Mouse (Mus musculus) T-cell, adult 66 days (primary cell): ENCODE data around the gene Gm5678. TPM values are rescaled to one million over a fixed set of nuclear protein-coding genes. Genes with fewer than 3 reads are reported as not detected.

Source experiments
- total RNA-seq, 2 experiments: library from RNA; stranded (reverse); gene quantifications; 3 replicates in 1 of 2; 4 replicates in 1 of 2; pipeline ENCODE4 v1.2.4; 2023

The Gm5678 gene
- total RNA-seq: 1 to 10 TPM; 1.3 to 1.4 TPM

DNA sequence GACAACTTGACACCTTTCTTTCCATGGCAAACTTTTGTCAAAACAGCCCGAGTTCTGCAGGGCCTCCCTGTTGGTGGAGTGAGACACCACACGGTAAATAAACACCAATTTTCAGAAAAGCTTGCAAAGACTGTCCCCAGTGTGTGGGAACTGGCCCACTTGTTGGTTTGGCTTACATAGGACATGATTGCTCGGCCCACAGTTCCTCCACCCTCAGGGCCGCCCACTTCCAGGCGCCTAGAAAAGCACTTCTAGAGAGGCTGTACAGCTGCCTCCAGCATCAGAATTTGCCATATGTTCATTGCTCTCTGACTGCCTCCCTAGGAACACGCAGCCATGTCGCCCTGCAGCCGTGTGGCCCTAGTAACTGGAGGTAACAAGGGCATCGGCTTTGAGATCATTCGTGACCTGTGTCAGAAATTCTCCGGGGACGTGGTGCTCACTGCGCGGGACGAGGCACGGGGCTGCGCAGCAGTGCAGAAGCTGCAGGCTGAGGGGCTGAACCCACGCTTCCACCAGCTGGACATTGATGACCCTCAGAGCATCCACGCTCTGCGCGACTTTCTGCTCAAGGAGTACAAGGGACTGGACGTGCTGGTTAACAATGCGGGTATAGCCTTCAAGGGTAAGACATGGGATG is at the start of gene Gm5678:
Gene Gm5678, plus strand, starts transcription at position 337 of the 640 bp plus-strand sequence.

DNA sequence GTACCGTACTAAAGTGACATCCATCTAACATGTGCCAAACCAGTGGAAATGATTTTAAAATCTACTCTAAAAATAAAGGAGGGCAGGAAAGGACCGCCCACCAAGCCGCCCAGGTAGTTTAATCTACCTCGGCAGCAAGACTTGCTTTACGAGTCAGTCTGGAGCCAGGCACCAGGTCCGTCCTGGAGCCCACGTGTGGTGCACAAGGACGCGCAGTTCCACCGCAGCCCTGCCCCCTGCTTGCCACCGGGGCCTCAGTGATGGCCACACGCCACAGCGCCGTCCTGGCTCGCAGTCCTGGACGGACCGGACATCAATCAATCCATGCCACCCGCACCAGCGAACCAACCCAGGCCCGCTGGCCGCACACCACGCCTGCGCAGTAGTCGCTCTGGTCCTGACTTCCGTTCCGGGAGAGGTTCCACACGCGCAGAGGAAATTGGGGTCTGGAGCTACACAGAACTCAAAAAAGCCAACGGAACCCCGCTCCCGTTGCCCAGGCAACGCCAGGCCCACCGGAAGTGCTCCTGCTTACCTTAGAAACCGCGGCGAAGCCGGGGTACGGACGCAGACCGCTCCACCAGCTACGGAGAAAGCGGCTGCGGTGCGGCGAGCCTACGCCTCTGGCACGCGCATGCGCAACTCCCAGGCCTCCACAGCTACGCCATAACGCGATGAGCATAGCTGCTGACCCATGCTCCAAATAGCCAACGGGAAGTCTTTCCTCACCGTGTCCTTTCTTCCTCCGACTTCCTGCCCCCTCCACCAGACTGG is 24.3 kb upstream of the Gm5678 start, which contains the start of gene Setd4:
Gene Setd4, minus strand, starts transcription at position 625 of the 774 bp plus-strand sequence.

DNA sequence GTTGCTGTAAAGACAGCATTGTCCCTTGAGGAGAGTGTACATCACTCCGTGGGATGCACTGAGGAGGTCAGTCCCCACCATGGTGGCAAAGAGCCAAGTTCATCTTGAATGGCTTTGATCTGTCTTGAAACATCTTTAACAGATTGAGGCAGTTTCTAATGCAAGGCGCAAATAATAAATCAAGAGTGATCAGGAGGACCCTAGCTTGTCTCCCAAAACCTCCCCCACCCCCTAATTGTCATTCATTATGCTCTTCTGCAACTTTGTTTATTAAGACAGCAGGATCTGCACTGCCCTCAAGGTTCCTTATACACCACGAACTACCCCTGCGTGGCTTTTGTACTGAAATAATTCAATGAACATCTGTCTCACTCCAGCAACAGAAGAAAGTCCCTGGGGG is 22.3 kb upstream of the Gm5678 start, which contains the start of gene Cbr1:
Gene Cbr1, plus strand, starts transcription at position 301 of the 400 bp plus-strand sequence.

Other genes starting within 250 kb of the Gm5678 start
- gene Setd4, start 24.0 kb upstream of the Gm5678 start, total RNA-seq: 10 to 100 TPM; 15.2 to 21.6 TPM
- gene Cbr1, start 22.2 kb upstream of the Gm5678 start, total RNA-seq: 10 to 100 TPM; 28.9 to 30.7 TPM
- not detected for gene Cbr3, start 55.1 kb downstream of the Gm5678 start, total RNA-seq
- 10 to 100 TPM; 75.1 to 88.7 TPM for gene Dop1b, start 83.8 kb downstream of the Gm5678 start, total RNA-seq
- 100 to 1,000 TPM; 130 to 139 TPM for gene Morc3, start 204.0 kb downstream of the Gm5678 start, total RNA-seq